Mouse (Mus musculus): Measurements from ENCODE around the gene Khdc4. TPM values are rescaled to one million over a fixed set of nuclear protein-coding genes. Genes with fewer than 3 reads are reported as not detected.

Khdc4 gene
- 79.3 and 86.7 TPM in 2 replicates for polyA plus RNA-seq (2014; fragmentation: Nextera tagmentation; extraction: Ambion mirVana)

- Histone ChIP-seq H3K27me3 (ENCODE audit: control insufficient read depth, insufficient read depth, low read length) (no peaks in the 10 kb centered on the region), H3K27ac (peak within 1 kb of the TSS; percentile 98), H3K4me2 (replicated peaks) (peak within 1 kb of the TSS; percentile 99), H3K36me3 (replicated peaks; ENCODE audit: control insufficient read depth, insufficient read depth) (peaks cover 32% of the 10 kb centered on the region), H3K9ac (peak within 1 kb of the TSS; percentile 96), H3K4me3 (replicated peaks; ENCODE audit: low read length) (peak within 1 kb of the TSS; percentile 98), H3K4me1 (replicated peaks; ENCODE audit: control insufficient read depth, insufficient read depth, low read length) (peaks cover 23% of the 10 kb centered on the region), H3K9me3 (ENCODE audit: control insufficient read depth, low read length) (no peaks in the 10 kb centered on the region)
- peak; percentile 98 for DNase-seq (ENCODE audit: low spot score)
- under 1% methylated on average over 47 of the region's 47 CpGs for WGBS
- peak; percentile 99 for ATAC-seq (ENCODE audit: low FRiP score)
These were observed at the start of gene Khdc4 for GRCm38 (mm10) chr3:88684980-88685941. TSS of gene Khdc4 (plus strand) at chr3:88685803.

GRCm38 (mm10) chr3:88636555-88636986, 49.0 kb upstream of the Khdc4 start:
- H3K4me2 ChIP-seq (replicated peaks), result no peak overlapping the region
- ATAC-seq (ENCODE audit: low FRiP score) (no peak), DNase-seq (ENCODE audit: low spot score) (no peak)
- no peaks in the 10 kb centered on the region for H3K9me3 ChIP-seq (ENCODE audit: control insufficient read depth, low read length)
- no peak overlapping the region for H3K27ac ChIP-seq
- H3K9ac ChIP-seq, result no peak overlapping the region
- peaks cover 99% of the 10 kb centered on the region for H3K36me3 ChIP-seq (replicated peaks; ENCODE audit: control insufficient read depth, insufficient read depth)
- WGBS, result 95% methylated on average over 8 of the region's 8 CpGs
- H3K4me3 ChIP-seq (replicated peaks; ENCODE audit: low read length), result no peak overlapping the region
- no peaks in the 10 kb centered on the region for H3K4me1 ChIP-seq (replicated peaks; ENCODE audit: control insufficient read depth, insufficient read depth, low read length)
- H3K27me3 ChIP-seq (ENCODE audit: control insufficient read depth, insufficient read depth, low read length), result no peaks in the 10 kb centered on the region

- Histone ChIP-seq H3K27me3 (ENCODE audit: control insufficient read depth, insufficient read depth, low read length) (no peaks in the 10 kb centered on the region), H3K4me3 (replicated peaks; ENCODE audit: low read length) (no peak overlapping the region), H3K36me3 (replicated peaks; ENCODE audit: control insufficient read depth, insufficient read depth) (peaks cover 99% of the 10 kb centered on the region), H3K4me2 (replicated peaks) (no peak overlapping the region), H3K27ac (no peak overlapping the region), H3K9ac (no peak overlapping the region), H3K4me1 (replicated peaks; ENCODE audit: control insufficient read depth, insufficient read depth, low read length) (no peaks in the 10 kb centered on the region), H3K9me3 (ENCODE audit: control insufficient read depth, low read length) (no peaks in the 10 kb centered on the region)
- DNase-seq (ENCODE audit: low spot score) (no peak), ATAC-seq (ENCODE audit: low FRiP score) (no peak)
- 92% methylated on average over 5 of the region's 5 CpGs for WGBS
These were observed 48.5 kb upstream of the Khdc4 start for GRCm38 (mm10) chr3:88637134-88637533.

- Histone ChIP-seq H3K9ac (no peak overlapping the region), H3K27ac (no peak overlapping the region), H3K9me3 (ENCODE audit: control insufficient read depth, low read length) (no peaks in the 10 kb centered on the region), H3K36me3 (replicated peaks; ENCODE audit: control insufficient read depth, insufficient read depth) (peaks cover 99% of the 10 kb centered on the region), H3K27me3 (ENCODE audit: control insufficient read depth, insufficient read depth, low read length) (no peaks in the 10 kb centered on the region), H3K4me1 (replicated peaks; ENCODE audit: control insufficient read depth, insufficient read depth, low read length) (no peaks in the 10 kb centered on the region), H3K4me3 (replicated peaks; ENCODE audit: low read length) (no peak overlapping the region), H3K4me2 (replicated peaks) (no peak overlapping the region)
- ATAC-seq (ENCODE audit: low FRiP score) (no peak), DNase-seq (ENCODE audit: low spot score) (no peak)
- 97% methylated on average over 12 of the region's 12 CpGs for WGBS
These were observed 46.4 kb upstream of the Khdc4 start for GRCm38 (mm10) chr3:88639239-88639638.

GRCm38 (mm10) chr3:88640676-88641075, 44.9 kb upstream of the Khdc4 start:
- Histone ChIP-seq H3K27me3 (ENCODE audit: control insufficient read depth, insufficient read depth, low read length) (no peaks in the 10 kb centered on the region), H3K27ac (no peak overlapping the region), H3K4me3 (replicated peaks; ENCODE audit: low read length) (no peak overlapping the region), H3K4me2 (replicated peaks) (no peak overlapping the region), H3K36me3 (replicated peaks; ENCODE audit: control insufficient read depth, insufficient read depth) (peaks cover 99% of the 10 kb centered on the region), H3K9me3 (ENCODE audit: control insufficient read depth, low read length) (no peaks in the 10 kb centered on the region), H3K4me1 (replicated peaks; ENCODE audit: control insufficient read depth, insufficient read depth, low read length) (no peaks in the 10 kb centered on the region), H3K9ac (no peak overlapping the region)
- DNase-seq (ENCODE audit: low spot score) (peak; percentile 76), ATAC-seq (ENCODE audit: low FRiP score) (0 out of 2 replicates have a peak, but pooled peaks have one; percentile 34)
- 90% methylated on average over 1 of the region's 1 CpGs for WGBS

- DNase-seq (ENCODE audit: low spot score) (no peak), ATAC-seq (ENCODE audit: low FRiP score) (no peak)
- H3K36me3 ChIP-seq (replicated peaks; ENCODE audit: control insufficient read depth, insufficient read depth), result peaks cover 99% of the 10 kb centered on the region
- no peak overlapping the region for H3K4me3 ChIP-seq (replicated peaks; ENCODE audit: low read length)
- no peak overlapping the region for H3K4me2 ChIP-seq (replicated peaks)
- H3K9me3 ChIP-seq (ENCODE audit: control insufficient read depth, low read length), result no peaks in the 10 kb centered on the region
- no peak overlapping the region for H3K9ac ChIP-seq
- H3K27ac ChIP-seq, result no peak overlapping the region
- H3K27me3 ChIP-seq (ENCODE audit: control insufficient read depth, insufficient read depth, low read length), result no peaks in the 10 kb centered on the region
- WGBS, result 79% methylated on average over 5 of the region's 5 CpGs
- no peaks in the 10 kb centered on the region for H3K4me1 ChIP-seq (replicated peaks; ENCODE audit: control insufficient read depth, insufficient read depth, low read length)
These were observed 42.5 kb upstream of the Khdc4 start for GRCm38 (mm10) chr3:88643078-88643477.

GRCm38 (mm10) chr3:88645937-88646336, 39.7 kb upstream of the Khdc4 start:
- Histone ChIP-seq H3K9ac (no peak overlapping the region), H3K9me3 (ENCODE audit: control insufficient read depth, low read length) (no peaks in the 10 kb centered on the region), H3K27ac (no peak overlapping the region), H3K4me2 (replicated peaks) (no peak overlapping the region), H3K36me3 (replicated peaks; ENCODE audit: control insufficient read depth, insufficient read depth) (peaks cover 79% of the 10 kb centered on the region), H3K4me1 (replicated peaks; ENCODE audit: control insufficient read depth, insufficient read depth, low read length) (no peaks in the 10 kb centered on the region), H3K27me3 (ENCODE audit: control insufficient read depth, insufficient read depth, low read length) (no peaks in the 10 kb centered on the region), H3K4me3 (replicated peaks; ENCODE audit: low read length) (no peak overlapping the region)
- WGBS, result 93% methylated on average over 12 of the region's 12 CpGs
- DNase-seq (ENCODE audit: low spot score) (no peak), ATAC-seq (ENCODE audit: low FRiP score) (no peak)

GRCm38 (mm10) chr3:88646426-88646995, 39.1 kb upstream of the Khdc4 start:
- peaks cover 73% of the 10 kb centered on the region for H3K36me3 ChIP-seq (replicated peaks; ENCODE audit: control insufficient read depth, insufficient read depth)
- no peak overlapping the region for H3K27ac ChIP-seq
- no peak overlapping the region for H3K4me3 ChIP-seq (replicated peaks; ENCODE audit: low read length)
- no peak overlapping the region for H3K9ac ChIP-seq
- no peak for ATAC-seq (ENCODE audit: low FRiP score)
- H3K27me3 ChIP-seq (ENCODE audit: control insufficient read depth, insufficient read depth, low read length), result no peaks in the 10 kb centered on the region
- H3K4me2 ChIP-seq (replicated peaks), result no peak overlapping the region
- no peaks in the 10 kb centered on the region for H3K4me1 ChIP-seq (replicated peaks; ENCODE audit: control insufficient read depth, insufficient read depth, low read length)
- 84% methylated on average over 6 of the region's 6 CpGs for WGBS
- no peak for DNase-seq (ENCODE audit: low spot score)
- H3K9me3 ChIP-seq (ENCODE audit: control insufficient read depth, low read length), result no peaks in the 10 kb centered on the region

- DNase-seq (ENCODE audit: low spot score), result no peak
- no peak overlapping the region for H3K4me2 ChIP-seq (replicated peaks)
- H3K4me1 ChIP-seq (replicated peaks; ENCODE audit: control insufficient read depth, insufficient read depth, low read length), result no peaks in the 10 kb centered on the region
- no peak overlapping the region for H3K9ac ChIP-seq
- no peak for ATAC-seq (ENCODE audit: low FRiP score)
- no peak overlapping the region for H3K27ac ChIP-seq
- H3K27me3 ChIP-seq (ENCODE audit: control insufficient read depth, insufficient read depth, low read length), result no peaks in the 10 kb centered on the region
- no peak overlapping the region for H3K4me3 ChIP-seq (replicated peaks; ENCODE audit: low read length)
- H3K9me3 ChIP-seq (ENCODE audit: control insufficient read depth, low read length), result no peaks in the 10 kb centered on the region
- 91% methylated on average over 3 of the region's 3 CpGs for WGBS
- peaks cover 67% of the 10 kb centered on the region for H3K36me3 ChIP-seq (replicated peaks; ENCODE audit: control insufficient read depth, insufficient read depth)
These were observed 38.5 kb upstream of the Khdc4 start for GRCm38 (mm10) chr3:88647076-88647475.

All from hindbrain, embryonic 14.5 days (tissue).